Mouse (Mus musculus) midbrain, embryonic 14.5 days (tissue): ENCODE data around the gene Ulk4. TPM values are rescaled to one million over a fixed set of nuclear protein-coding genes. Genes with fewer than 3 reads are reported as not detected.

Source experiments
- ATAC-seq: fragments of 200-750 bp; cut with Nextera tagmentation; 2 replicates; pipeline ENCODE4 v1.8.0; 2017; ENCODE audit warnings: moderate number of reproducible peaks, moderate library complexity; ENCODE audit not compliant: low FRiP score, low TSS enrichment
- DNase-seq: peaks from one replicate; pipeline ENCODE4 v3.0.0-alpha.2; 2015
- H3K27ac ChIP-seq: fragments of 300-500 bp; sonication (generic); replicated peaks from 2 replicates; pipeline ENCODE4 v1.5.1; 2014; ENCODE audit warnings: mild to moderate bottlenecking, low read depth, low read length, moderate library complexity
- H3K27me3 ChIP-seq: fragments of 300-500 bp; sonication (generic); 2 replicates; pipeline ENCODE4 v1.6.1; 2014; ENCODE audit warnings: low read length, control low read depth, mixed read lengths; ENCODE audit not compliant: control insufficient read depth, insufficient read depth
- H3K36me3 ChIP-seq: fragments of 300-500 bp; sonication (generic); 2 replicates; pipeline ENCODE4 v1.6.1; 2014; ENCODE audit warnings: low read length, control low read depth; ENCODE audit not compliant: control insufficient read depth, insufficient read depth
- H3K4me1 ChIP-seq: fragments of 300-500 bp; sonication (generic); 2 replicates; pipeline ENCODE4 v1.6.1; 2014; ENCODE audit warnings: mild to moderate bottlenecking, antibody characterized with exemption, low read length, control low read depth; ENCODE audit not compliant: control insufficient read depth, insufficient read depth
- H3K4me2 ChIP-seq: fragments of 300-500 bp; sonication (generic); 2 replicates; pipeline ENCODE4 v1.6.1; 2014; ENCODE audit warnings: mild to moderate bottlenecking, low read length, moderate library complexity
- H3K4me3 ChIP-seq: fragments of 300-500 bp; sonication (generic); replicated peaks from 2 replicates; pipeline ENCODE4 v1.5.1; 2014; ENCODE audit warnings: low read depth, low read length
- H3K9ac ChIP-seq: fragments of 300-500 bp; sonication (generic); replicated peaks from 2 replicates; pipeline ENCODE4 v1.6.1; 2014; ENCODE audit warnings: mild to moderate bottlenecking, low read length, moderate library complexity
- H3K9me3 ChIP-seq: fragments of 300-500 bp; sonication (generic); 2 replicates; pipeline ENCODE4 v1.6.1; 2016; ENCODE audit warnings: low read length, control low read depth, mixed read lengths; ENCODE audit not compliant: control insufficient read depth
- WGBS: fragments of 180-500 bp; shearing (Covaris S2); extraction: QIAGEN DNeasy Blood & Tissue Kit; methylation state at CpG from one replicate; pipeline ENCODE4 v1.1.7; 2014; 5-methylcytosine and 5-hydroxymethylcytosine counted together
- polyA plus RNA-seq: library from polyadenylated mRNA; unstranded; fragments of >200 nt; fragmentation: Nextera tagmentation; extraction: Ambion mirVana; gene quantifications from 2 replicates; pipeline ENCODE4 v1.2.1, GENCODE M21; 2014

Gene Ulk4
- polyA plus RNA-seq, 1 experiment from 2014 or later: 75.7 TPM

- Histone ChIP-seq H3K4me1 (peaks cover 50% of the 10 kb centered on the region), H3K4me3 (peak overlapping the region; percentile 18), H3K27me3 (no peaks in the 10 kb centered on the region), H3K4me2 (peak overlapping the region; percentile 53), H3K27ac (peak overlapping the region; percentile 85), H3K9ac (peak overlapping the region; percentile 39; the same call in 1 of the 2 replicates), H3K9me3 (no peaks in the 10 kb centered on the region), H3K36me3 (no peaks in the 10 kb centered on the region)
- DNase-seq (no peak), ATAC-seq (no peak)
- WGBS: 15% methylated on average over 14 of the region's 14 CpGs
Measured at GRCm38 (mm10) chr9:121314541-121315152, 37.6 kb upstream of the Ulk4 start.

GRCm38 (mm10) chr9:121313656-121314374, 36.8 kb upstream of the Ulk4 start:
- peak; percentile 85 for DNase-seq
- peak; percentile 65 for ATAC-seq
- Histone ChIP-seq H3K9me3 (no peaks in the 10 kb centered on the region), H3K4me3 (peak overlapping the region; percentile 18), H3K4me2 (peak overlapping the region; percentile 53), H3K9ac (peak overlapping the region; percentile 39; the same call in 1 of the 2 replicates), H3K27ac (peak overlapping the region; percentile 85), H3K27me3 (no peaks in the 10 kb centered on the region), H3K36me3 (no peaks in the 10 kb centered on the region), H3K4me1 (peaks cover 54% of the 10 kb centered on the region)
- WGBS: under 1% methylated on average over 21 of the region's 21 CpGs

GRCm38 (mm10) chr9:121312237-121312891, 35.4 kb upstream of the Ulk4 start:
- Histone ChIP-seq H3K9ac (peak overlapping the region; percentile 12; the same call in 1 of the 2 replicates), H3K9me3 (no peaks in the 10 kb centered on the region), H3K4me3 (no peak overlapping the region), H3K4me1 (peaks cover 54% of the 10 kb centered on the region), H3K27me3 (no peaks in the 10 kb centered on the region), H3K4me2 (peak overlapping the region; percentile 16; the same call in 1 of the 2 replicates), H3K36me3 (no peaks in the 10 kb centered on the region), H3K27ac (peak overlapping the region; percentile 85)
- ATAC-seq (no peak), DNase-seq (peak; percentile 57)
- WGBS: 33% methylated on average over 10 of the region's 10 CpGs

- no peaks in the 10 kb centered on the region for H3K36me3 ChIP-seq
- ATAC-seq: no peak
- no peak for DNase-seq
- no peak overlapping the region for H3K4me2 ChIP-seq
- H3K9ac ChIP-seq: no peak overlapping the region
- H3K9me3 ChIP-seq: no peaks in the 10 kb centered on the region
- peak overlapping the region; percentile 85 for H3K27ac ChIP-seq
- no peaks in the 10 kb centered on the region for H3K27me3 ChIP-seq
- no peak overlapping the region for H3K4me3 ChIP-seq
- 65% methylated on average over 6 of the region's 6 CpGs for WGBS
- peaks cover 50% of the 10 kb centered on the region for H3K4me1 ChIP-seq
Measured at GRCm38 (mm10) chr9:121311846-121312236, 34.8 kb upstream of the Ulk4 start.

GRCm38 (mm10) chr9:121310501-121310900, 33.5 kb upstream of the Ulk4 start:
- 65% methylated on average over 7 of the region's 7 CpGs for WGBS
- Histone ChIP-seq H3K27me3 (no peaks in the 10 kb centered on the region), H3K27ac (no peak overlapping the region), H3K4me3 (no peak overlapping the region), H3K36me3 (no peaks in the 10 kb centered on the region), H3K9ac (no peak overlapping the region), H3K4me2 (no peak overlapping the region), H3K9me3 (no peaks in the 10 kb centered on the region), H3K4me1 (peaks cover 41% of the 10 kb centered on the region)
- ATAC-seq (no peak), DNase-seq (no peak)

- H3K27me3 ChIP-seq: no peaks in the 10 kb centered on the region
- no peaks in the 10 kb centered on the region for H3K36me3 ChIP-seq
- no peak overlapping the region for H3K9ac ChIP-seq
- no peak for ATAC-seq
- no peaks in the 10 kb centered on the region for H3K9me3 ChIP-seq
- peaks cover 31% of the 10 kb centered on the region for H3K4me1 ChIP-seq
- H3K4me2 ChIP-seq: no peak overlapping the region
- no peak overlapping the region for H3K4me3 ChIP-seq
- H3K27ac ChIP-seq: no peak overlapping the region
- DNase-seq: no peak
- 16% methylated on average over 4 of the region's 4 CpGs for WGBS
Measured at GRCm38 (mm10) chr9:121309287-121309686, 32.3 kb upstream of the Ulk4 start.

- ATAC-seq: no peak
- Histone ChIP-seq H3K27ac (no peak overlapping the region), H3K9ac (no peak overlapping the region), H3K27me3 (no peaks in the 10 kb centered on the region), H3K4me3 (no peak overlapping the region), H3K36me3 (no peaks in the 10 kb centered on the region), H3K9me3 (no peaks in the 10 kb centered on the region), H3K4me1 (peaks cover 24% of the 10 kb centered on the region), H3K4me2 (no peak overlapping the region)
- no peak for DNase-seq
- 96% methylated on average over 4 of the region's 4 CpGs for WGBS
Measured at GRCm38 (mm10) chr9:121305456-121305855, 28.5 kb upstream of the Ulk4 start.

- H3K9me3 ChIP-seq: no peaks in the 10 kb centered on the region
- ATAC-seq: no peak
Measured at GRCm38 (mm10) chr9:121304520-121304919, 27.5 kb upstream of the Ulk4 start.

More at GRCm38 (mm10) chr9:121304520-121304919, 27.5 kb upstream of the Ulk4 start:
- Histone ChIP-seq H3K9ac (no peak overlapping the region), H3K4me1 (peaks cover 32% of the 10 kb centered on the region), H3K4me2 (no peak overlapping the region), H3K27ac (no peak overlapping the region), H3K4me3 (no peak overlapping the region), H3K36me3 (no peaks in the 10 kb centered on the region), H3K27me3 (no peaks in the 10 kb centered on the region)
- peak; percentile 14 for DNase-seq
- 31% methylated on average over 10 of the region's 10 CpGs for WGBS
